Mouse (Mus musculus): ENCODE measurements at regions not wholly inside any gene's neighbourhood (a gene's known extent, or its start where the extent isn't known, plus 50 kb on each side); places are given as distances from the start of the nearest gene placed in this dataset.

- no peaks in the 10 kb centered on the region for H3K4me1 ChIP-seq (ENCODE audit: control insufficient read depth, insufficient read depth, low read length)
- no peak for TF ChIP-seq CTCF (IDR thresholded peaks at IDR 0.05; ENCODE audit: insufficient read depth, low read depth, low read length)
- TF ChIP-seq POLR2A (IDR thresholded peaks at IDR 0.05; ENCODE audit: insufficient read depth, low read depth, low read length): no peak
- 82% methylated on average over 11 of the region's 11 CpGs for WGBS
- H3K27ac ChIP-seq (ENCODE audit: insufficient read depth, low read depth, low read length): no peak overlapping the region
- H3K4me3 ChIP-seq (ENCODE audit: insufficient read depth, low read depth, low read length): no peak overlapping the region
Measured at GRCm38 (mm10) chr15:96210721-96211400, 76.5 kb upstream of the Arid2 start.

DNA sequence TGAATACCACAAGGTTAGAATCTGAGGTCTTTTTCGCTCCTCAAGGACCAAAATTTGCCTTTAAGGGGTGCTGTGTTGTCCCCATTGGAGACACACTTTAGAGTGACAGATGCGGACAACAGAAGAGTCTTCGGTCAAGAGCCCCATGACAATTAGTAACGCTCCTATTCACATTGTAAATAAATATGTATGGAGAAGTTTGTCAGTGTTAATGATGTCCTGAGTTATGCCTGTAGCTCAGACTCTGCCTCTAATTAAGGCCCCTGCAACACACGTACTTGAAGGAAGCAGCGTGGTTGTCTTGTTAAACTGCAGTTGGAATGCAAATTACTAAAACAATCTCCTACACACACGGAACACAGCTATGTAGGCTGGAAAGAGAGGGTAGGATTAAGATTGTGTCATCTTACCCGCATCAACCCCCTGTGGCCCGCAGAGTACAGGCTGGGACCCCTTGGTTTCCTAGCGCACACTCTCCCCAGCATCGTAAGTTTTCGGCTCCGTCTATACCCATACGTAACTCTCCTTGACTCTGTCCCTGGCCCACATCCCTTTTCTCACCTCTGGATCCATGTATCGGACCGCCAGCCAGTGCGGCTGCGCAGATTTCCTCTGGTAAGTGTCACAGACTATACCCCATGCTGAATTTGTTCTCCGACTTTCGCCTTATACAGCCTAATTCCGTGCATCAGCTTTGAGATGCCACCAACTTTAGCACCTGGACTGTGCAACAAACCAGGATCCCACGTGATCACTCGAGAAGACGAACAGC lies 73.6 kb upstream of the Arid2 start:
- no peak for TF ChIP-seq CTCF (IDR thresholded peaks at IDR 0.05; ENCODE audit: insufficient read depth, low read depth, low read length)
- no peak for TF ChIP-seq POLR2A (IDR thresholded peaks at IDR 0.05; ENCODE audit: insufficient read depth, low read depth, low read length)
- WGBS: 82% methylated on average over 24 of the region's 24 CpGs
- Histone ChIP-seq H3K4me3 (ENCODE audit: insufficient read depth, low read depth, low read length) (no peak overlapping the region), H3K4me1 (ENCODE audit: control insufficient read depth, insufficient read depth, low read length) (no peaks in the 10 kb centered on the region), H3K27ac (ENCODE audit: insufficient read depth, low read depth, low read length) (no peak overlapping the region)

DNA sequence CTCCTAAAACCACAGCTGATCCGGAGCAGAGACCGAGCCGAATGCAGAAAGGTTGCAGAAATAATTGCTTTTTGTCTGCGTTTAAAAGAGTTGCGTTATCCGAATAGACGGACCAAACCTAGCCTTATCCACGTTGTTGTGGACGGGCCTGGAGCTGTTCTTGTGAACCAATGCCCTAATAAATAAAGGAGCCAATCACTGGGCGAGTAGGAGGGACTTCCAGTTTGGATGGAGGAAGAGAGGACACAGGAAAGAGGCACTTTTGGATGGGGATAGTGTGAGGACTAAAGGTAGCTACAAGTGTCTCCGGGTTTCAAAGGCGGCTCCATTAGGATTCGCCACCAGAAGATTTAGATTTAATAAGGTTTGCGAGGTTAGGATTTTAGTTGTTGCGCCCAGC lies 69.4 kb upstream of the Arid2 start:
- WGBS: 93% methylated on average over 15 of the region's 15 CpGs
- Histone ChIP-seq H3K4me1 (ENCODE audit: control insufficient read depth, insufficient read depth, low read length) (no peaks in the 10 kb centered on the region), H3K4me3 (ENCODE audit: insufficient read depth, low read depth, low read length) (no peak overlapping the region), H3K27ac (ENCODE audit: insufficient read depth, low read depth, low read length) (no peak overlapping the region)
- TF ChIP-seq POLR2A (IDR thresholded peaks at IDR 0.05; ENCODE audit: insufficient read depth, low read depth, low read length) (no peak), CTCF (IDR thresholded peaks at IDR 0.05; ENCODE audit: insufficient read depth, low read depth, low read length) (no peak)

GRCm38 (mm10) chr15:96219746-96220145 lies 67.6 kb upstream of the Arid2 start:
- no peak overlapping the region for H3K4me3 ChIP-seq (ENCODE audit: insufficient read depth, low read depth, low read length)
- H3K27ac ChIP-seq (ENCODE audit: insufficient read depth, low read depth, low read length): no peak overlapping the region
- no peak for TF ChIP-seq CTCF (IDR thresholded peaks at IDR 0.05; ENCODE audit: insufficient read depth, low read depth, low read length)
- TF ChIP-seq POLR2A (IDR thresholded peaks at IDR 0.05; ENCODE audit: insufficient read depth, low read depth, low read length): no peak
- no peaks in the 10 kb centered on the region for H3K4me1 ChIP-seq (ENCODE audit: control insufficient read depth, insufficient read depth, low read length)
- WGBS: 89% methylated on average over 7 of the region's 7 CpGs

GRCm38 (mm10) chr15:96231969-96232368 lies 55.3 kb upstream of the Arid2 start:
- Histone ChIP-seq H3K27ac (ENCODE audit: insufficient read depth, low read depth, low read length) (no peak overlapping the region), H3K4me1 (ENCODE audit: control insufficient read depth, insufficient read depth, low read length) (peaks cover 5% of the 10 kb centered on the region), H3K4me3 (ENCODE audit: insufficient read depth, low read depth, low read length) (no peak overlapping the region)
- over 99% methylated on average over 3 of the region's 3 CpGs for WGBS
- TF ChIP-seq CTCF (IDR thresholded peaks at IDR 0.05; ENCODE audit: insufficient read depth, low read depth, low read length) (no peak), POLR2A (IDR thresholded peaks at IDR 0.05; ENCODE audit: insufficient read depth, low read depth, low read length) (no peak)

DNA sequence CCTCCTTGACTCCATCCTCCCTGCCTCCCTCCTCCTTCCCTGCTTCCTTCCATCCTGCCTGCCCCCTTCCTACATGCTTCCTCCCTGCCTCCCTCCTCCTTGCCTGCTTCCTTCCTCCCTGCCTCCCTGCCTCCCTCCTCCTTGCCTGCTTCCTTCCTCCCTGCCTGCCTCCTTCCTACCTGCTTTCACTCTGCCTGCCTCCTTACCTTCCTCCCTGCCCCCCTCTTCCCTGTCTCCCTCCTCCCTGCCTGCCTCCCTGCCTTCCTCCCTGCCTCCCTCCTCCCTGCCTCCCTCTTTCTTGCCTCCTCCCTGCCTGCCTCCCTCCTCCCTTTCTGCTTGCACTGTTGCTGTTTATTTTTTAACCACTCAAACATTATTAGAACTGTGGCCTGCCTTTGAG lies 54.2 kb upstream of the Arid2 start:
- TF ChIP-seq CTCF (IDR thresholded peaks at IDR 0.05; ENCODE audit: insufficient read depth, low read depth, low read length) (no peak), POLR2A (IDR thresholded peaks at IDR 0.05; ENCODE audit: insufficient read depth, low read depth, low read length) (no peak)

DNA sequence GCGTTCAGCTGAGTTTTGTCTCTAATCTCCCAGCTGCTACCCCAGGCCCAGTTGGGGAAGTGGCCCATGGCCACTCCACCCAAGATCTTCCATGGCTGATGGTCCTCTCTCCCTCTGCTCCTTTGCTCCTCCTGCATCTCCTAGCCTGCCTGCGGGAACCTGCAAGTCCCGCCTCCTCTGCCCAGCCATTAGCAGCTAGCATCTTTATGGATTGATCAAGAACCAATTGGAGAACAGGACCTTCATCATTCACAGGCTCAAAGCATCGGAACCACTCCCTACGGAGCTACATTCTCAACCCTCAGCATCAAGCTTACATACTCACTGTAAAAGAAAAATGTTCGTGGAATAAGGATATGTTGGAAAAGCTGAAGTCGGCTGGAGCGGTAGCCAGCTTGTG lies 52.5 kb upstream of the Arid2 start:
- no peak overlapping the region for H3K4me3 ChIP-seq (ENCODE audit: insufficient read depth, low read depth, low read length)
- no peak overlapping the region for H3K27ac ChIP-seq (ENCODE audit: insufficient read depth, low read depth, low read length)
- WGBS: 70% methylated on average over 8 of the region's 8 CpGs
- H3K4me1 ChIP-seq (ENCODE audit: control insufficient read depth, insufficient read depth, low read length): peaks cover 5% of the 10 kb centered on the region
- TF ChIP-seq POLR2A (IDR thresholded peaks at IDR 0.05; ENCODE audit: insufficient read depth, low read depth, low read length) (no peak), CTCF (IDR thresholded peaks at IDR 0.05; ENCODE audit: insufficient read depth, low read depth, low read length) (no peak)

More for the DNA sequence above, 54.2 kb upstream of the Arid2 start:
- Histone ChIP-seq H3K4me3 (ENCODE audit: insufficient read depth, low read depth, low read length) (no peak overlapping the region), H3K4me1 (ENCODE audit: control insufficient read depth, insufficient read depth, low read length) (peaks cover 5% of the 10 kb centered on the region), H3K27ac (ENCODE audit: insufficient read depth, low read depth, low read length) (0 out of 2 replicates have a peak overlapping the region, but pooled peaks have one; percentile 36)

Data from olfactory bulb, adult 2 months (tissue).